19 mouse cellular contexts compared by ENCODE assay signal in the genomic region with DNA sequence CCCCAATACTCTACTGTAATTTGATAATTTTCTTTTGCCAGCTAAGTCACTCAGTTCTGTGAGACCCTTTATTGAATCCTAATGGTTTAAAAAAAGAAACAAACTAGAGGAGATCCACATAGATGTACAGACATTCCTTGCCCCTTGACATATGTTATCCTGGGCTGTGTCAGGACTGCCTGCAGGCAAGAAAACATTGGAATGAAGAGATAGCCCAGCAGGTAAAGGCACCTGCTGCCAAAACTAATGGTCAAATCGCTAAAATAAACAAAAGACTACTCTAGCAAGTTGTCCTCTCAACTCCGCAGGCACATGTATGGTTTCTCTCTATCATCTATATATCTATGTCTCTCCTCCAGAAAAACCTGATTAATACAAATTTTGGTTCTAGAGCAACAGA. TPM values are rescaled to one million over a fixed set of nuclear protein-coding genes. Genes with fewer than 3 reads are reported as not detected.
DNase-seq lines count a peak whose midpoint lies in the region; ATAC-seq and TF ChIP-seq lines count a peak whose summit lies in the region.
"Had no signal": no experiment of that assay in that cellular context is flagged by ENCODE, and none has a peak within 500 bp of the region (broad histone marks: within the 10 kb centered on the region; RNA-seq: fewer than 3 reads in every experiment).

No protein-coding gene starts in this region.

- H3K9me3 ChIP-seq in liver, postnatal 0 days (ENCODE audit: low read length) = no peaks in the 10 kb centered on the region
- H3K9me3 ChIP-seq: embryonic facial prominence, embryonic 13.5 days; G1E; heart, embryonic 12.5 days; hindbrain, embryonic 10.5 days; intestine, embryonic 15.5 days had no signal

- no peak for DNase-seq in cerebellum, postnatal 4 days (ENCODE audit: low spot score in 2 of 2)
- peak; percentile 34 to 43 for DNase-seq in cerebellum, adult 18-20 months
- peak; percentile 27 to 44 for DNase-seq in cerebellum, postnatal 10 days
- DNase-seq in ovary, postnatal 10 days (ENCODE audit: low spot score) = no peak
- no peak for DNase-seq in liver, postnatal 0 days
- DNase-seq in urinary bladder, postnatal 14 days (ENCODE audit: low spot score) = no peak
- DNase-seq: adrenal gland, adult 8-10 months; B cell, adult 2 months; gastrocnemius, adult 2 months; gastrocnemius, postnatal 25 days; kidney, adult 18-20 months had no signal

- WGBS in liver, postnatal 0 days (ENCODE audit: insufficient replicate concordance) = 71% methylated on average over 2 of the region's 2 CpGs

- no peaks in the 10 kb centered on the region for H3K4me1 ChIP-seq in liver, postnatal 0 days (ENCODE audit: insufficient read depth)
- H3K4me1 ChIP-seq: embryonic facial prominence, embryonic 13.5 days; heart, embryonic 12.5 days; hindbrain, embryonic 10.5 days; intestine, embryonic 15.5 days had no signal

- H3K4me3 ChIP-seq in liver, postnatal 0 days (ENCODE audit: low read depth, low read length) = no peak overlapping the region
- H3K4me3 ChIP-seq: embryonic facial prominence, embryonic 13.5 days; gastrocnemius, adult 2 months; heart, embryonic 12.5 days; hindbrain, embryonic 10.5 days; intestine, embryonic 15.5 days had no signal

- no peaks in the 10 kb centered on the region for H3K27me3 ChIP-seq in liver, postnatal 0 days (ENCODE audit: insufficient read depth, low read length)
- H3K27me3 ChIP-seq: embryonic facial prominence, embryonic 13.5 days; heart, embryonic 12.5 days; intestine, embryonic 15.5 days had no signal

- H3K36me3 ChIP-seq in liver, postnatal 0 days (replicated peaks; ENCODE audit: insufficient read depth, low read length) = 0 out of 2 replicates have a peak, but pooled peaks cover 3% of the 10 kb centered on the region
- H3K36me3 ChIP-seq: embryonic facial prominence, embryonic 13.5 days; intestine, embryonic 15.5 days had no signal

- TF ChIP-seq CTCF in liver, postnatal 0 days (IDR thresholded peaks at IDR 0.05; ENCODE audit: low read depth) = no peak

- H3K9ac ChIP-seq in liver, postnatal 0 days (replicated peaks) = no peak overlapping the region
- H3K9ac ChIP-seq: embryonic facial prominence, embryonic 13.5 days; heart, embryonic 12.5 days; hindbrain, embryonic 14.5 days; intestine, embryonic 15.5 days had no signal

- ATAC-seq in cerebellum, adult (ENCODE audit: insufficient number of reproducible peaks, low FRiP score, low TSS enrichment) = peak; percentile 75
- no peak for ATAC-seq in liver, postnatal 0 days
- ATAC-seq: forebrain, embryonic 14.5 days; intestine, embryonic 15.5 days had no signal

- no peak overlapping the region for H3K4me2 ChIP-seq in liver, postnatal 0 days (ENCODE audit: low read depth, low read length)
- H3K4me2 ChIP-seq: embryonic facial prominence, embryonic 13.5 days; heart, embryonic 12.5 days; hindbrain, embryonic 14.5 days; intestine, embryonic 15.5 days had no signal

- H3K27ac ChIP-seq in liver, postnatal 0 days (ENCODE audit: low read depth) = no peak overlapping the region
- H3K27ac ChIP-seq: embryonic facial prominence, embryonic 13.5 days; gastrocnemius, adult 2 months; hindbrain, embryonic 10.5 days; hindbrain, embryonic 14.5 days; intestine, embryonic 15.5 days had no signal

- no peak for TF ChIP-seq EP300 in liver, postnatal 0 days (IDR thresholded peaks at IDR 0.05; ENCODE audit: low read depth)

RNA-seq across cellular contexts. Expression of a gene that starts 22.1 kb away (rescaled TPM):
- polyA plus RNA-seq in liver, postnatal 0 days (2015; fragmentation: Nextera tagmentation; extraction: Ambion mirVana) = 15.9 and 21.2 TPM in 2 replicates

Comparison
In these comparisons a context has a peak if more than half of its experiments do, and no peak if none do; other contexts are left out.
1. DNase-seq: peak in cerebellum, adult 18-20 months (2 of 2) and cerebellum, postnatal 10 days (2 of 2); none in cerebellum, postnatal 4 days (0 of 2), ovary, postnatal 10 days (single experiment), liver, postnatal 0 days (single experiment) and urinary bladder, postnatal 14 days (single experiment).